Mouse (Mus musculus): ENCODE results near the gene Zfp592. TPM values are rescaled to one million over a fixed set of nuclear protein-coding genes. Genes with fewer than 3 reads are reported as not detected.
A peak's percentile ranks its signal among the peaks of the same experiment; 100 is the strongest.

Zfp592 gene
- total RNA-seq, 2 experiments from 2014 or later, result 26.2 to 29.3 TPM

DNA sequence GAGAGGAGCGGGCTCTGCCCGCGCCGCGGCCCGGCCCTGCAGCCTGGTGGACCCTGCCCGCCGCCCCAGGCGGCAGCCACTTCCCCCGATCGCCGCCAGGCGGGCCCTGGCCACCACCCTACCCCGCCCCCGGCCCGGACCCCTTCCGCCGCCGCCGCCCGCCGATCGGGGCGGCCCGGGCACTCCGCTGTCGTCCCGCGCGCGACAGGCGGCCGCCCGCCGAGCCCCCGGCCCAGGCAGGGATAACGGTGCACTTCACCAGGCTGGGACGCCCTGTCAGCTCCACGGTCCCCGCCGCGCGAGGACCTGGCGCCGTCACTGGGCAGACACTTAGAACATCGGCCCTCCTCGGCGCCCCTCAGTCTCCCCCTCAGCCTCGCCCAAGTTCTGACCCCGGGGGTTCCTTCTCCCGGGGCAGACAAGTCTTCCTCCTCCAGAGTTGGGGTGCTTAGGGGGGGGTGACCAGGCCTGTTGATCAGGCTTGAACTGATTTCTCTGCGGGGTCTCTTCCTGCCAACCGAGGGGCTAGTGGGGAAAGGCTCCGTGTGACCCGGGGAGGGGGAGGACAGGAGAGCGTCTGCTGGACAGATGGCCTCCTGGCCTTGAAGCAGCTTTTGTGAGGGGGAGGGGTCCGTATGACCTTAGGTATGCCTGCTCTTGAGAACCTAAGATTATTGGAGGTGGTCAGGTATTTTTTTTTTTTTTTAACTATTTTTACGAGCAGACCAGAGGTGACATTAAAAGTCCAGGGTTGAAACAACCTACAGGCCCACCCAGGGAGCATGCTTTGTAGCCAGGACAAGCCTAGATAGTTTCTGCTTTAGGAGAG is 567 bp downstream of the Zfp592 start:
- DNase-seq, result peak; percentile 41

DNA sequence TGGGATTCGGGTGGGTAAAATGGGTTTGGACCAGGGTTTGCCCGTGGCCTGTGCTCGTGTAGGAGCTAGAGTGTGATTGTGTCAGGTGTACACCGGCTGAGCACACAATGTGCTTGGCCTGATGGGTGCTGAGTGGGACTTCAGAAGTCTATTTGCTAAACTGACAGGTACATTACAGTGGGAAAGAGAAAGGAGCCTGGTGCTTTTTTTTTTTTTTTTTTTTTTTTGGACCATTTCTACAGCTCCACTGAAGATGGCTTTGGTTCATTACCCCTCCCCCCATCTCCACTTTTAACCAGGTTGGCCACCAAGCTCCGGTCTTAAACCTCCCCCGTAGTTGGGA is 1.2 kb downstream of the Zfp592 start:
- DNase-seq, result no peak

DNA sequence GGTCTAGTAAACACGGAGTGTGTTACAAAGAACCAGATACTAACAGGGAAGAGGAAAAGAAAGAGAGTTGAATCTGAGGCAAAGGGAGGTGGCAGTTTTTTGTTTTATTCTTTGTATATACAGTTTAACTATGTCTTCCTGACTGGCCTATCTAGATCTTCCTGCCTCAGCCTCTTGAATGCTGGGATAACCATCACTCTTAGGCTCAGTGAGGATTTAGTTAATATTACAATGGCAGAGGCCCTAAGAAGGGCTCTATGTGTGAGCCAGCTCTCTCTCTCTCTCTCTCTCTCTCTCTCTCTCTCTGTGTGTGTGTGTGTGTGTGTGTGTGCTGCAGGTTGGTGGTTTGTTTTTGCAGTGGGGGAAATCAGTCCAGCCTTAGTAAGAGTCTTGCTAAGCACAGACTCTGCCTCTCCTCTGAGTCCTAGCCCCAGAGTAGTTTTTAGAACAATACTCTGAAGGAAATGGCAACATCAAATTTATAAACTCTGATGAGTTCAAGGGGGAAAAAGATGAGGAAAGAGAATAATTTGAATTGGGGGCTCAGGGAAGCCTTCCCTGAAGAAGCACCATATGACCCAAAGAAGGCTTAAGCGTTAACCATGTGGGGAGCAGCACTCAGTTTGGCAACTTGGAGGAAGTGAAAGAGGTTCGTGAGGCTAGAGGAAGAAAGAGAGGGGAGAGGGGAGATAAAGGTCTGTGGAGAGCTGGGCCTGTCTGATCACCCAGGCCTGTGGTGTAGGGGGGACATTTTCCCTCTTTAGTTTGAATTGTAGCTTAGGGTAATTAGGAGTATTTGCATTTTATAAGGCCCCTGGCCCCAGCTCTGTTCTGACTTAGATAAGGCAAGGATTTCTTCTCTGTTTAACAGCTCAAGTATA is 2.0 kb downstream of the Zfp592 start:
- no peak for DNase-seq

DNA sequence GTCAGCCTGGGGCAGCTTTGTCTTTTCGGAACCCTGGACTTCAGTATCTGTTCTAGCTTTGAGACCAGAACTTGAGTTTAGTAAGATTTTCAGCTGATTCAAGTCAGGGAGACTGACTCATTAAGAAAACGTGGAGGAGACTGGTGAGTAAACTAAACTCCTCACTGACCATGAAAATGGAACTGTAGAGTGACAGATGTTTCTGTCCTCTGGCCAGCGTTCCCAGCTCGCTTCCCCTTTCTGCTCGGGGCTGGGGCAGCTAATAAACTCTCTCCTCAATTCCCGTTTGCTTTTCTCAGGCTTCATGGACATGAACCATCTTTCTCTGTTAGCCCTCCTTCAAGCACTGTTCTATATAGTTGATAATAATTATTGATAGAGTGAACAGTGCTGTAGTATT is 4.3 kb downstream of the Zfp592 start:
- peak; percentile 50 for DNase-seq

DNA sequence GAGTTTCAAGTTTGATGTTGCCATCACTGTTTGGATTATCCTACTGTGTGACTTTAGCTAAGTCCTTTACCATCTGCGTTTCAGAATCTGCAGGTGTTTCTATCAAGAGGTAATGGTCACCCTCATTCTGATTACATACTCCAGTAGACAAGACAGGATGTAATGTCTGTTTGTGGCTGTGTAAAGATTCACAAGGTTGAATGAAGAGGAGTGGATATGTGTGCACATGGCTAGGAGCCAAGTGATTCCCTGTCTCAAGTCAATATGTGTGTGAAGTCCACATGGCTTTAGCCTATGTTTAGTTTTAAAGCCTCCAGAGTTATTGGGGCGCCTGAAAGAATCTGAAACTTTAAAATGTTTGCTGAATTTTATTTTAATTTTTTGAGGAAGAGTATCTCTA is 6.1 kb downstream of the Zfp592 start:
- no peak for DNase-seq

DNA sequence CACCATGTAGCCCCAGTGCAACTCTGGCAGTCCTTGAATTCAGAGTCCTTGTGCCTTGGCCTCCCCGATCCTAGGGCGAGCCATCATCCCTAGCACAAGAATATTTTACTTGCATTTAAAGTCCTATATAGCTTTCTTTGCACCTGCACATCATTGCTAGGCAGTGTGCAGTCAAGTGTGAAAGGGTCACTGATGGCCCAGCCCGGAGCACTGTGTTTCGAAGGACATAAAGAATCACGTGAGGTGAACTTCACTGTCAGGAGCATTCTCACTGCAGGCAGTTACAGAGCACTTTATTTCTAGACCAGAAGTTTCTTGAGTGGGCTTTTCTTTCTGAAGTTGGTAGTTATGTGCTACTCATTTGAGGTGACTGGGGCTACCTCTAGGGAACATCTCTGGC is 8.4 kb downstream of the Zfp592 start:
- no peak for DNase-seq

DNA sequence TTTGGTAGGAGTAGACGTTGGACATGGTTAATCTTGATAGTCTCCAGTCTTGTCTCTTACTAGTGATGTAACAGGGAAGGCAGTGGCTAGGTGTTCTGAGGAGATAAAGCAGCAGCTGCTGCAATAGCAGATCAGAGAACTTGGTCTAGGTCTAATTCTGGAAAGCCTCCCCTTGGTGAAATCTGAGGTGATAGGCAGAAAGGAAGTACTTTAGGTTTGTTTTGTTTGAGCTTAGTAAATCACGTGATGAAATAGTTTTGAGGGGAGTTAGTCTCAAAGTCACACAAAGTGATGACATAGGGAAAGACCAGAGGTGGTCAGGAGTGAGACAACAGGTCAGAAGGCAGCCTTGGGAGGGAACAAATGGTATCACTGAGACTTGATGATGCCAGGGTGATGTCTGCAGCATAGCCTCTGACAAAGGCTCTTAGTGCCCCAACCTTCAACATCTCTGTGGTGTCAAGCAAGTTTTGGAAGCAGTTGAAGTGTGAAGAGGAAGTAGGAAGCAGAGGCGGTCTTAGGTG is 11.1 kb downstream of the Zfp592 start:
- DNase-seq, result no peak

DNA sequence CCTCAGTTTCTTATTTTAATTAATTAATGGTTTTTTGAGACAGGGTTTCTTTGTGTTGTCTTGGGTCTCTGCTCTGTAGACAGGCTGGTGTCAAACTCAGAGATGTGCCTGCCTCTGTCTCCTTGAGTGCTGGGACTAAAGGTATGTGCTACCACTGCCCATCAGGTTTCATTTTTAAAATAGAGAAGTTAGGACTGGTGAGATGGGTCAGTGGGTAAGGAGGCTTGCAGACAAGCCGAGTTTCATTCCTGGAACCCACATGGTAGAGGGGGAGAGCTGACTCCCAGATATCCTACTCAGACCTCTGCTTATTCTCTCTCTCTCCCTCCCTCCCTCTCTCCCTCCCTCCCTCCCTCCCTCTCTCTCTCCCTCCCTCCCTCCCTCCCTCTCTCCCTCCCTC is 12.5 kb downstream of the Zfp592 start:
- no peak for DNase-seq

DNA sequence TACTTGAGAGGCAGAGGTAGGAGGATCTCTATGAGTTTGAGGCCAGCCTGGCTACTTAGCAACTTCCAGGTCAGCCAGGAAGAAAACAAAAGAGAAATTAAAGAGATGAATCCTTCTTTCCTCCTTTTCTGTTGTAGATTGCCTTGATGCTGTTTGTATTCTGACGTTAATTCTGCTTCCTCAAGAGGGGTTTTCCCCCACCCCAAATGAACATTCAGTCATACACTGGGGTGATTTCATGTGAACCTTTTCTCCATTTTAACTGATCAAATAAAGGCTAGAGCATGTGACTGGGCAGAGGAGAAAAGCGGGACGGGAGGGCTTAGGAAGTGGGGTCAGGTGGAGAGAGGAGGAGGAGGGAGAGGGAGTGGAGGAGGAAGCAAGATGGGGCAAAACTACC is 14.8 kb downstream of the Zfp592 start:
- no peak for DNase-seq

DNA sequence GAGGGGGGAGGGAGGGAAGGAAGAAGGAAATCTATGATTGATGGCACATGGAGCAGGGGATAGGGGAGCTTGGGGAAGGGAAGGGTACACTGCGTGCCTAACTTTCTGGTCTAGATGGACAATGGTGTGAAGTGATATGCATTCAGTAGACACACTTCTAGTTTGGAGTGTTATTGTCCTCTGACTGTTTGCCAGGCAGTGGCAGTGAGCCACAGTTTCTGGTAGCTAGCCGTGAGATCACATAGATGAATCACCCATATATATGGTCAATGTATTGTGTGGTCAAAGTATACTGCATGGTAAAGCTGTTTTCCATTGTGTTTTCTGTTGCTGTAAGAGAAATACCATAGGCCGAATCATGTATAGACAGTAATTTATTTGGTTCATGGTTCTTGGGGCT is 18.1 kb downstream of the Zfp592 start:
- DNase-seq, result no peak

DNA sequence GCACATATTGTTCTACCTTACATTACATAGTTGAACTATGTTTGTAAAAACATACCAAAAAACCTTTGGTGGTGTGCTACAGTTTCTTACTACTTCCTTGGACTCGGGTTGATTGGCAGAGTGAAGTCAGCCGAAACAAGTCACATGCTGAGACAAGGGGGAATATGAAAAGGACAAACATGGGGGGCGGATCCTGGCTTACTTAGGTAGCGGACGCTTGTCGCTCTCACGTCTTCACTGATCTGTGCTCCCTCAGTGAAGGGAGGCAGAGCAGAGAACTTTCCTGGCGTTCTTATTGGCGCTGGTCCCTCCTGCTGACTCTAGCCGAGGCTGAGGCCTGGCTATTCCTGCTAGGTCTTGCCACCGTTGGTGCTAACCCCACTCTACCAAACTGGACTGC is 26.8 kb downstream of the Zfp592 start:
- no peak for DNase-seq

DNA sequence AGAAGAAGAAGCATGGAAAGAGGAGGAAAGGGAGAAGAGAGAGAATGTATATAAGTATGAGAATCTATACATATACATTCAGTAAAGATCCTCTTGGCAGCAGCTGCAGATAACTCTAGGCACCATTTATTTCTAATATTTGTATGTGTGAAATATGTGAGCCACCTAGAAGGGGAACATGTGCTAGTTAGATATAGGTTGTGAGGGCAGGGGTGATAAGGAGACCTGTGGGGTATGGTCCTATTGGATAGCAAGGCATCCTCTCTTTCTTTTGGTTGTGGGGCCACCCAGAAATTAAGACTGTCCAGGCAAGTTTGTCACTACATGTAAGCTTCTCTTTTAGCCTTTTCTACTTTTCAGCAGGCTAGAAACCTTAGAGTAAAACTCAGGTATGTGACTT is 29.2 kb downstream of the Zfp592 start:
- DNase-seq, result no peak

DNA sequence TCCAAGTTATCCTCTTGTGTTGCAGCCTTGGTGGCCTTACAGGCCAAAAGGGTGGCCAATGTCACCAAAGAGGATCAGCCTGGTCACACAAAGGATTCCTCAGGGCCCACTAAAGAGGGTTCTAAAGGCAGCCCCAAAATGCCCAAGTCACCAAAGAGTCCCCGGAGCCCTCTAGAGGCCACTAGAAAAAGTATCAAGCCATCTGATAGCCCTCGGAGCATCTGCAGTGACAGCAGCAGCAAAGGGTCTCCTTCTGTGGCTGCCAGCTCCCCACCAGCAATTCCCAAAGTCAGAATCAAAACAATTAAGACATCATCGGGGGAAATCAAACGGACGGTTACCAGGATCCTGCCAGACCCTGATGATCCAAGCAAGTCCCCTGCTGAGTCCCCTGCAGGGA is 30.6 kb downstream of the Zfp592 start:
- DNase-seq, result no peak

DNA sequence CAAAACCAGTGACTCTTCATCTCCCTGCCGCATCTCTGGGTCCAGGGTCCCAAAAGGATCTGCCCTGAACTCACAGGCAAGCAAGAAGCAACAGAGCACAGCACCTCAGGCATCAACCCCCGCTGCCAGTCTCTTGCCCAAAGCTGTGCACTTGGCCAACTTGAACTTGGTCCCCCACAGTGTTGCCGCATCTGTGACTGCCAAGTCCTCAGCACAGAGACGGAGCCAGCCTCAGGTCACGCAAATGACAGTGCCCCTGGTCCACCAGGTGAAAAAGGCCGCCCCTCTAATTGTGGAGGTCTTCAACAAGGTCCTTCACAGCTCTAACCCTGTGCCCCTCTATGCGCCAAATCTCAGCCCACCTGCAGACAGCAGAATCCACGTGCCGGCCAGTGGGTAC is 31.2 kb downstream of the Zfp592 start:
- DNase-seq, result no peak

DNA sequence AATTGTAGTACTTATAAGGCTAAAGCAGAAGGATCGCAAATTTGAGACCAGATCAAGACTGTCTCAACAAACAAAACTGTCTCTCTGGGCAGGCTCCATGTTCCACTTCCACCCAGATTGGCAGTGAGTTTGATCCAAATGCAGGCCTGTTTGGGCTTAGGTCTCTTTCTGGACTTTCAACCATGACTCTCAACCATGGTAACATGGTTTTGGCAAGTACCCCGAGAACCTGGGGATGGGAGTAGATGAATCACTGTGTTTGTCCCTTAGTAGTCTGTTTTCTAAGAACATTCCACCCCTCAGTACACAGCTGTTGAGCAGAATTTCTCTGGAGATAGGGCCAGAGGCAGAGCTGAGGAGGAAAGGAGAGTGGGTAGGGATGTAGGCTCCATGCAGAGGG is 32.3 kb downstream of the Zfp592 start:
- DNase-seq, result no peak

DNA sequence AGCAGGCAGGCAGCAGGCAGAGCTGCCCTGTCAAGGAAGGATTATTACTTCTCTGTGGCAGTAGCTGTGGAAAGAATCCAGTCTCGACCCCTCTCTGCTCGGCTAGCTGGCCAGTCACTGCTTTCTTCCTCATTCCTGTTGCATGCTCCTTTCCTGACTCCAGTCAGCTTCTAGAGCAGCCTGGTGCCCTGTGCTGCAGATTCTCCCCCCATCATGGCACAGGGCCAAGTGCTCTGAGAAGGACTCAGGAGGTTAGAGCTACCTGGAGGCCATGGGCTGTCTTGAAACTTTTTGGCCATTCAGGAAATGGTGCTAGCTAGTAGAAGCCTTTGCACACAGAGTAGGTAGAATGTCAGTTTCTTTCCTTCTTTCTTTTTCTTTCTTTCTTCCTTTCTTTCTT is 46.2 kb downstream of the Zfp592 start:
- DNase-seq, result no peak

DNA sequence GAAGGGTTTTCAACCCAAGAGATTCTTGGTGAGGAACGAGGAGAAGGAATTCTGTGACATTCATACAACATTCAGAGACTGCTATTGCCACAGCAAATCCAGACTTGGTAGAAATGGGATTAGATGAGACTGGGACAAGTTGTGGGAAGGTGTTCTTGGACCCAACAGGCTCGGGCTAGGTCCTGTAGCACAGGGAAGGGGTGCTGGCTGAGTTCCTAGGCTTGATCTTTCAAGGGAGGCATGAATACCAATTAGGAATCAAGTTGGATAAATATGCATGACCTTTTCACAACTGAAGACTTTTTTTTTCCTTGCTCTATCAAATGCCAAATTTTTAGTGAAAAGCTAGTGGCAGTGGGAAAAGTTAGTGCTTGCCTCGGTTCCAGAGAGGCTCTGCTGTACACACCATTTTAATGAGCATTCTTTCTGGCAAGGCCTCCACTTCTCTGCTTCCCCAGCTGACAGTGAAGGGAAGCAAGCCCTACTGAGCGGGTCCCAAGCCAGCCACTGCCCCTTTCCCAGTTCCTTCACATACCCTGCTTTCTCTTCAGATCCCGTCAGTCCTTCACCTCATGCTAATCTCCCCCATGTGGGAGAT is 49.6 kb downstream of the Zfp592 start:
- DNase-seq, result no peak

DNA sequence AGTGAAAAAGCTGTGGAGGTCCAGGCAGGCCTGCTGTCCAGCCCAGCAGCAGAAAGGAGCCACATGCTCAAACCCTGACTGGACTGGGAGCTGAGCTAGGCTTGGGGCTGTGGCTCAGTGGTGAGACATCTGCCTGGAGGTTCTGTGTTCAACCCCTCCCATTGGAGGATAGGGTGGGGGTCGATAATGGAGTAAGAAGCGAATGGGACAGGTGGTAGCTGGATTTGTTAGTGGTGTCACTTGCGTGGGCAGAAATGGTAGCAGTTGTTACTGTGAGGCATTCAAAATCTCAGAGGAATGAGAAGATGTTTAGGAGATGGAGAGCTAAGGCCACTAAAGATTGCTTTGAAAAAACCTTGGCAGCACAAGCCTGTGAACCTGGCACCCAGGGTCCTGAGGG is 54.4 kb downstream of the Zfp592 start:
- DNase-seq, result no peak

DNA sequence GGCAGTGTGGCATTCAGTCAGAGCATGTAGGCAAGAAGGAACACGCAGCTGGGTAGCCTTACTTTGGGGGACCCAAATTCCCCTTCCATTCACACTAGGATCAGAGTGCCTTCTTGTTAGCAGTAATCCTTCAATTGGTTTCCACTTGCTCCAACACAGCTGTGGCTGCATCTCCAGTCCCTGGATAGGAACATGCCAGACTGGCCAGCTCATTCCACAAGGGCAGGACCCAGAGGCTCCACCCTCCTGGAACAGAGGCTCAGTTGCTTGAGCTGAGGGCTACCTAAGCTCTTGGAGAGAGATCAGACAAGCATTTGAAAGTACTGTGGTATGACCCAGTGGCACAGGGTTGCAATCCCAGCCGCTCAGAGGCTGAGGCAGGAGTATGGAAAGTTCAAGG is 55.0 kb downstream of the Zfp592 start:
- DNase-seq, result peak; percentile 59

DNA sequence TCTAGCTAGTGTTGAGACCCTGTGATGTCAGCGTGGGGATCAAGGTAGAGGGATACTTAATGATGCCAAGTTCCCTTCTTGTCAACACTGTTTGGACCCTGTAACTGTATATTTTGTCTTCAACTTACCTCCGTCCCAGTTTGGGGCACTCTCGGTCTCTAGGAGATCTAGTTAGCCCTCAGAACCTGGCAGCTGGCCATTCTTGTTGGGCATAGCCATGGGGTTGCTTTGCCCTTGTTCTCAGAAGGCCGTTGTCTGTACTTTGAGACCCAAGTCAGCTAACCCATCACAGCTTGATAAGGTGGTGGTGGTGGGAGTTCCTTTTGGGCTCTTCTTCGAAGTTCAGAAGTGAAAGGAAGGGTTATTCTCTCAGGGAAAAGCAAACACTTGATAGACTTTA is 56.5 kb downstream of the Zfp592 start:
- DNase-seq, result no peak

DNA sequence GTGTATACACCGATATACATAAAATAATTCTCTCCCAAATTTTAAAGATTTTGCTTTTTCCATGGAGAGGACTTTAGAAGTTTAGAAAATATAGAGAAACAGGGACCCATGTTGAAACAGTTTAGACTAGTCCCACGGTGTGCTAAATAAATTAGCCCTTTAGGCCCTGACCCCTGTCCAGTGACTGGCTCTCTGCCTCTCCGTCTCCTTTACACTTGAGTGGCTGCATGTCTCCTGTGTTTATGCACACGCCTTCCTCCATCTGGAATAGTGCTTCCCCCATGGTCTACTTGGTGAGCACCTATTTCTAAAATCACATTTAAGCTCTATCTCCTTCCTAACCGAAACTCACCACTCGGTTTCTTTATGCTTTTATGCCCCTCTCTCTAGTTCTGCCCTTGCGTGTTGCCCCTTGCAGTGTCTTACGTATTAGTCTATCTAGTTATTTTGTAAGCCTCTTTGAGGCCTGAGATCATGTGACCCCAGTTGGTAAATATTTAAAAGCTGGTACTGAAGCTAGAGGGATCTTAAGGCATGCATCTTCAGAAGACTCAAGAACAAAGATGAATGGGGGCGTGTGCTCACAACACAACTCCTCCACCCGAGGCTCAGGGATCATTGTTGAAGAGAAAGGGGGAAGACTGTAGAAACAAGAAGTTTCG is 62.4 kb downstream of the Zfp592 start:
- no peak for DNase-seq

DNA sequence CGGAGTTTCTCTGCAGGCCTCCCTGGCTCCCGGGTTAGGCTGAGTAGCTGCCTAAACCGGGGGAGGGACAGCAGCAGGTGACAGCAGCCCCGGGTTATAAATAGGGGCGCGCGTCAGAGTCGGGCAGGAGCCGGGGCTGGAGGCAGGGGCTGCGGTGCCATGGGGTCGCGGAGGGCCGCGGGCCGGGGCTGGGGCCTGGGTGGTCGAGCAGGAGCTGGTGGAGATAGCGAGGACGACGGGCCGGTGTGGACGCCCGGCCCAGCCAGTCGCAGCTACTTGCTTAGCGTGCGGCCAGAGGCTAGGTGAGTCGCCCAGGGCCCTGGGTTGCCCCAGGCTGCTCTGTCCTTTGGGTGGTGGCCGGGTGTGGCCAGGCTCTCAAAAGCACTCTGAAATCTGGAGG is 64.0 kb downstream of the Zfp592 start, which contains the start of gene Alpk3:
TSS of gene Alpk3 (plus strand) at position 130 of the 400 bp plus-strand sequence.
- DNase-seq, result no peak

All from adrenal gland, postnatal 10 days (tissue).